Mouse (Mus musculus) liver, embryonic 14.5 days (tissue): ENCODE results near the gene Ccdc159. TPM values are rescaled to one million over a fixed set of nuclear protein-coding genes. Genes with fewer than 3 reads are reported as not detected.

Source experiments
- ATAC-seq: fragments of 200-750 bp; cut with Nextera tagmentation; 2 replicates; pipeline ENCODE4 v1.8.0; 2017; ENCODE audit warnings: moderate number of reproducible peaks, mild to moderate bottlenecking, moderate library complexity; ENCODE audit not compliant: insufficient read depth
- DNase-seq, 3 experiments: peaks; one replicate each; pipeline ENCODE4 v3.0.0-alpha.2; 2012 to 2013; ENCODE audit warnings: low read depth in 3 of 3, low spot score in 3 of 3
- H3K27ac ChIP-seq: fragments of 300-500 bp; sonication (generic); 2 replicates; pipeline ENCODE4 v1.5.1; 2014; ENCODE audit warnings: moderate library complexity, mild to moderate bottlenecking, control low read depth, inconsistent platforms
- H3K27me3 ChIP-seq: fragments of 300-500 bp; sonication (generic); 2 replicates; pipeline ENCODE4 v1.6.1; 2014; ENCODE audit warnings: mild to moderate bottlenecking, low read length, moderate library complexity; ENCODE audit not compliant: control insufficient read depth, insufficient read depth
- H3K36me3 ChIP-seq: fragments of 300-500 bp; sonication (generic); replicated peaks from 2 replicates; pipeline ENCODE4 v1.6.1; 2014; ENCODE audit warnings: low read depth; ENCODE audit not compliant: control insufficient read depth, insufficient read depth
- H3K4me1 ChIP-seq, 2 experiments: fragments of 200-500 bp in 1 of 2; fragments of 300-500 bp in 1 of 2; sonication (generic) in 1 of 2; replicated peaks; 2 replicates each; pipeline ENCODE4 v1.6.1; 2012 to 2014; ENCODE audit warnings: antibody characterized with exemption in 1 of 2, inconsistent platforms in 1 of 2, low read length in 1 of 2; ENCODE audit not compliant: control insufficient read depth in 2 of 2, insufficient read depth in 2 of 2
- H3K4me2 ChIP-seq: fragments of 300-500 bp; sonication (generic); 2 replicates; pipeline ENCODE4 v1.6.1; 2014; ENCODE audit warnings: low read depth, mild to moderate bottlenecking, control low read depth, moderate library complexity
- H3K4me3 ChIP-seq, 2 experiments: fragments of 200-500 bp in 1 of 2; fragments of 300-500 bp in 1 of 2; sonication (generic) in 1 of 2; 2 replicates each; pipeline ENCODE4 v1.5.1; 2012 to 2014; ENCODE audit warnings: low read depth in 2 of 2, low read length in 2 of 2, mild to moderate bottlenecking in 2 of 2, control low read depth in 1 of 2, inconsistent platforms in 1 of 2, moderate library complexity in 1 of 2; ENCODE audit not compliant: insufficient read depth in 1 of 2
- H3K9ac ChIP-seq: fragments of 300-500 bp; sonication (generic); replicated peaks from 2 replicates; pipeline ENCODE4 v1.6.1; 2014; ENCODE audit warnings: mild to moderate bottlenecking, control low read depth, moderate library complexity
- H3K9me3 ChIP-seq: fragments of 300-500 bp; sonication (generic); 2 replicates; pipeline ENCODE4 v1.6.1; 2016; ENCODE audit warnings: low read length, mixed read lengths; ENCODE audit not compliant: control insufficient read depth
- CTCF ChIP-seq: IDR thresholded peaks from 2 replicates; pipeline ENCODE4 v1.5.1; 2016; ENCODE audit warnings: antibody characterized with exemption, low read depth, control low read depth
- EP300 ChIP-seq: IDR thresholded peaks from 2 replicates; pipeline ENCODE4 v1.6.1; 2016; ENCODE audit warnings: antibody characterized with exemption, low read depth
- WGBS: fragments of 180-500 bp; shearing (Covaris S2); extraction: QIAGEN DNeasy Blood & Tissue Kit; methylation state at CpG from one replicate; pipeline ENCODE4 v1.1.7; 2014; ENCODE audit not compliant: insufficient replicate concordance; 5-methylcytosine and 5-hydroxymethylcytosine counted together
- polyA plus RNA-seq, 2 experiments: library from polyadenylated mRNA; depleted of rRNA in 1 of 2; stranded (reverse) in 1 of 2; unstranded in 1 of 2; fragments of >200 nt; fragmentation: Nextera tagmentation in 1 of 2; extraction: Ambion mirVana in 1 of 2; gene quantifications; 2 replicates each; pipeline versions ENCODE4 v1.2.1 to v1.2.3; 2012 to 2014

Ccdc159 gene
- polyA plus RNA-seq, 2 experiments = 0.52 to 1.4 TPM

DNA sequence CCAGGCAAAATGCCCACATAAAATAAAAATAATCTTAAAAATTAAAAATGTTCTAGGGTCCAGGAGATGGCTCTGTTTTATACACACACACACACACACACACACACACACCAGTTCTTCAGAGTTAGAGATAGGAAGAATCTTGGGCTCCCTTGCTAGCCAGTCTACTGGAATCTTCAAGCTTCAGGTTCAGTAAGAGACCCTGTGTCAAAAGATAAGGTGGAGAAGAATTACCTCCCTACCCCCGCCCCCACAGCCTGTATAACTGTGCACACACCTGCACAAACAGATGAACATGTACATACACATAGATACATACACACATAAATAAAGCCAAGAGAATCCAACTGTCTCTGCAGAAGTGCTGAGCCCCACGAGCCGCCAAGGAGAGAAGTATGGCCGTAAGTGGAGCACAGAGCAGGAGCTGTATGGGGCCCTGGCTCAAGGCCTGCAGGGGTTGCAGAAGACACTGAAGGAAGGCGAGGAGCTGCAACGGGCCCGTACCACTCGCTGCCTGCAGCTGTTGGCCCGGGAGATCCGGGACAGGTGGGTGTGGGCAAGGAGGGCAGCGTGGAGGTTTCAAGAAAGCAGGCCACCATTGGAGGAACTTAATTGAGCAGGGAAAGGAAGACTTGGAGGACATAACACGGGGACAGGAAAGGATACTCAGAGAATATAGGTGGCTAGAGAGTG is 5.3 kb downstream of the Ccdc159 start:
- Histone ChIP-seq H3K9me3 (no peaks in the 10 kb centered on the region), H3K27ac (no peak overlapping the region), H3K27me3 (no peaks in the 10 kb centered on the region), H3K36me3 (no peaks in the 10 kb centered on the region), H3K4me2 (no peak overlapping the region), H3K9ac (no peak overlapping the region), H3K4me3 (no peak overlapping the region), H3K4me1 (peaks cover 0 to 2% of the 10 kb centered on the region in 2 experiments; a peak in 2 of 4 replicates)
- ATAC-seq (no peak), DNase-seq (no peak)
- TF ChIP-seq CTCF = no peak
- no peak for TF ChIP-seq EP300
- 36% methylated on average over 12 of the region's 12 CpGs for WGBS

DNA sequence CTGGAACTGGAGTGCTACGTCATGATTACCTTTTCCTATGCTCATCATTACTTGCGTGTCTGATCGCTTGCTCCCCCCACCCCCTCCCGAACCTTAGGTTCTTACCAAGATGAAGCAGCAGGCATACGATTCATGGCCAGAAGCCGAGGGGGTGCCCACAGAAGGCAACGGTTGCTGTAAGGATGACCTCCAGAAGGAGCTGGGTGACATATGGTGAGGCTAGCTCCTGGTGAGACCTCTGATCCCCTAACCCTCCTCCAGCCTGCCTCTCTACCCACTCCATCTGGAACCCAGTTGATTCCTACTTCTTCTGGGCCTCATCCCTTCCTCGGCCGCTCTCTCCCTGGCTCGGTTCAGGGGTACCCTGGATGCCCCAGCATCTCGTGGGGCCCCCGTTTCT is 6.8 kb downstream of the Ccdc159 start:
- WGBS = 78% methylated on average over 12 of the region's 12 CpGs
- ATAC-seq = no peak
- H3K4me2 ChIP-seq = no peak overlapping the region
- H3K9ac ChIP-seq = no peak overlapping the region
- H3K27me3 ChIP-seq = no peaks in the 10 kb centered on the region
- H3K4me3 ChIP-seq = no peak overlapping the region
- no peak for DNase-seq
- no peaks in the 10 kb centered on the region for H3K9me3 ChIP-seq
- no peaks in the 10 kb centered on the region; a peak in 2 of 4 replicates for H3K4me1 ChIP-seq
- no peak overlapping the region for H3K27ac ChIP-seq
- H3K36me3 ChIP-seq = no peaks in the 10 kb centered on the region
- TF ChIP-seq EP300 = no peak
- no peak for TF ChIP-seq CTCF

DNA sequence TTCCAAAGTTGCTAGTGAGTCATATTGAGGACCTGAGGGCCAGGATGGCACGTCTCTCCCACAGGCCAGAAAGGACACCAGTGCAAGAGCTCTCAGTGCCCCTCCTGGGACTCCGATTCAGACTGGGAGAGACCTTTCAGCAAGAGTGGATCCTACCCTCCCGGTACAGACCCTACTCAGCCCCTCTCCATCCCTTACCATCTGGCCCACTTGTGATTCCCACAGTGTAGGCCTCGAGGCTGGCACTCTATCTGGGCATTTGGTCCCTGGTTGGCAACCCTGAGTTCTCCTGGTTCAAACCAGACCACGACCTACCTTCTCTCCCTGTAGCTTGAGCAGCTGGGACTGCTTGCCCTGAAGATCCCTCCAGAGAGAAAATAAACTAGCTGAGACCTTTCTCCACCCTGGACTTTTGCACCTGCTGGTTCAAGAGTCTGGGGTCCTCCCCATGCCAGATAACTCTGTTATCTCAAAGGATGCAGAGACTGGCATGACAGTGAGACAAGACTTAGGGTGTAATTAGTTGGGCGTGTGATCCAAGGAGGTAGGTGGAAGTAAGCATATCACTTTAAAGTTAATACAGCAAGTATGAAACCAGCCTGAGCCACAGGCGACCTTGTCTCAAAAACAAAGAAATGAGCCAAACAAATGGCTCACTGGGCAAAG is 8.3 kb downstream of the Ccdc159 start:
- no peaks in the 10 kb centered on the region for H3K9me3 ChIP-seq
- no peak overlapping the region for H3K4me2 ChIP-seq
- TF ChIP-seq EP300 (no peak), CTCF (no peak)
- DNase-seq = no peak
- H3K27me3 ChIP-seq = no peaks in the 10 kb centered on the region
- whole genome bisulfite sequencing = 49% methylated on average over 7 of the region's 7 CpGs
- H3K9ac ChIP-seq = no peak overlapping the region
- H3K4me3 ChIP-seq = no peak overlapping the region
- no peak overlapping the region for H3K27ac ChIP-seq
- no peaks in the 10 kb centered on the region; a peak in 2 of 4 replicates for H3K4me1 ChIP-seq
- no peak for ATAC-seq
- H3K36me3 ChIP-seq = no peaks in the 10 kb centered on the region

DNA sequence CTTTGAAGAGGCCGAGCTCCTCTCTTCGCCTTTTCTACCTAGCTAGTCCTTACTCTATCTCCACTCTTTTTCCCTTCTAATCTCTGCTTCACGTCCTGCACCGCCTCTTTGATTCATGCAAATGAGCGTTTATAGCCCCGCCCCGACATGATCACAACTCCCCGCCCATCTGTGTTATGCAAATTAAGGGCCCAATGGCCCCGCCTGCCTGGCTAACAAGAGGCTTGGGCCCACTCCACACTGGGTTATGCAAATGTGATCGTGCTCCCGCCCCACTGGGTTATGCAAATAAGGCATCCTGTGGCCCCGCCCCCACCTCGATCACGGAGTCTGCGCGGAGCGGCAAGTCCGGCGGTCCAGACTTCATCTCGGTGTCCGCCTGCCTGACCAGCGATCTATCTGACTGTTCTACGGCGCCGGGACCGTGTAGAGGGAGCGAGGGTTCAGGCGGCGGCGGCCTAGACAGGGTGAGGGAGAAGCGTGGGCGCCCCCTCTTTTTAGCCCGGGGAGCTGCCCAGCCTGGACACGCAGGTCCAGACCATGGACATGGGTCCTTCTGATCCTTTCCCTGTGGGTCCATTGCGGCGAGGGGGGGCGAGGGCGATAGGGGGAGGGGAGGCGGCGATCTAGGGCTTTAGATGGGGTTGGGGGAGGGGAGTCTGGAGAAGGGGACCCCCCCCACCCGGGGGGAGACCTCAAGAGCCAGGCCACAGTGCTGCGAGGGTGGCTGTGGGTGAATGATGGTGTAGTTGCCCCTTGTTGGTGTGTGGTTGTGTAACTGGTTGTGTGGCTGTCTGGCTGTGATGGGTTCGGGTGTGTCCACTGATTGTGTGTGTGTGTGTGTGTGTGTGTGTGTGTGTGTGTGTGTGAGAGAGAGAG is 9.7 kb downstream of the Ccdc159 start, which contains the start of gene Plppr2:
Gene Plppr2 (plus strand): TSS at position 342 of the 879 bp plus-strand sequence.
- Histone ChIP-seq H3K9ac (no peak within 1 kb of the TSS), H3K27ac (no peak within 1 kb of the TSS), H3K4me2 (peak within 1 kb of the TSS; percentile 67), H3K9me3 (no peaks in the 10 kb centered on the region), H3K4me3 (peak within 1 kb of the TSS; percentile 38 to 43), H3K27me3 (no peaks in the 10 kb centered on the region), H3K36me3 (no peaks in the 10 kb centered on the region), H3K4me1 (no peaks in the 10 kb centered on the region; a peak in 2 of 4 replicates)
- DNase-seq (peak; percentile 79 to 81 (median 80)), ATAC-seq (peak; percentile 90)
- 2% methylated on average over 42 of the region's 43 CpGs for WGBS
- TF ChIP-seq CTCF (no peak), EP300 (no peak)
